Mouse (Mus musculus) neural tube, embryonic 11.5 days (tissue): ENCODE measurements at regions not wholly inside any gene's neighbourhood (a gene's known extent, or its start where the extent isn't known, plus 50 kb on each side); places are given as distances from the start of the nearest gene placed in this dataset.

ENCODE experiments used
- ATAC-seq: fragments of 200-750 bp; cut with Nextera tagmentation; 2 replicates; pipeline ENCODE4 v1.8.0; 2017; ENCODE audit warnings: moderate number of reproducible peaks, mild to moderate bottlenecking, moderate TSS enrichment, moderate library complexity; ENCODE audit not compliant: insufficient read depth, low FRiP score, low TSS enrichment
- DNase-seq: peaks from one replicate; pipeline ENCODE4 v3.0.0-alpha.2; 2015; ENCODE audit warnings: low spot score
- H3K27ac ChIP-seq: fragments of 300-500 bp; sonication (generic); 2 replicates; pipeline ENCODE4 v1.5.1; 2014; ENCODE audit warnings: low read depth, mild to moderate bottlenecking, low read length
- H3K27me3 ChIP-seq: fragments of 300-500 bp; sonication (generic); 2 replicates; pipeline ENCODE4 v1.6.1; 2014; ENCODE audit warnings: mild to moderate bottlenecking, low read length, mixed read lengths; ENCODE audit not compliant: control insufficient read depth, insufficient read depth
- H3K36me3 ChIP-seq: fragments of 300-500 bp; sonication (generic); 2 replicates; pipeline ENCODE4 v1.6.1; 2014; ENCODE audit warnings: mild to moderate bottlenecking, low read length, moderate library complexity, mixed read lengths; ENCODE audit not compliant: control insufficient read depth, insufficient read depth
- H3K4me1 ChIP-seq: fragments of 300-500 bp; sonication (generic); 2 replicates; pipeline ENCODE4 v1.6.1; 2014; ENCODE audit warnings: low read length, mixed read lengths; ENCODE audit not compliant: control insufficient read depth, insufficient read depth
- H3K4me2 ChIP-seq: fragments of 300-500 bp; sonication (generic); 2 replicates; pipeline ENCODE4 v1.6.1; 2014; ENCODE audit warnings: low read depth, mild to moderate bottlenecking, moderate library complexity
- H3K4me3 ChIP-seq: fragments of 300-500 bp; sonication (generic); 2 replicates; pipeline ENCODE4 v1.5.1; 2014; ENCODE audit warnings: low read depth, low read length
- H3K9ac ChIP-seq: fragments of 300-500 bp; sonication (generic); 2 replicates; pipeline ENCODE4 v1.6.1; 2014; ENCODE audit warnings: mild to moderate bottlenecking, low read length
- H3K9me3 ChIP-seq: fragments of 300-500 bp; sonication (generic); 2 replicates; pipeline ENCODE4 v1.6.1; 2016; ENCODE audit warnings: low read length; ENCODE audit not compliant: control insufficient read depth
- WGBS: fragments of 180-500 bp; shearing (Covaris S2); extraction: QIAGEN DNeasy Blood & Tissue Kit; methylation state at CpG from one replicate; pipeline ENCODE4 v1.1.7; 2014; 5-methylcytosine and 5-hydroxymethylcytosine counted together

- no peak for ATAC-seq
- Histone ChIP-seq H3K9ac (no peak overlapping the region), H3K4me2 (no peak overlapping the region), H3K36me3 (no peaks in the 10 kb centered on the region), H3K4me1 (no peaks in the 10 kb centered on the region), H3K9me3 (no peaks in the 10 kb centered on the region), H3K4me3 (no peak overlapping the region), H3K27me3 (no peaks in the 10 kb centered on the region), H3K27ac (no peak overlapping the region)
- 88% methylated on average over 4 of the region's 4 CpGs for WGBS
- no peak for DNase-seq
Observed at GRCm38 (mm10) chr1:61565471-61565870, 73.2 kb upstream of the Pard3b start.

- Histone ChIP-seq H3K9ac (no peak overlapping the region), H3K27ac (no peak overlapping the region), H3K36me3 (no peaks in the 10 kb centered on the region), H3K4me2 (no peak overlapping the region), H3K4me1 (no peaks in the 10 kb centered on the region), H3K27me3 (no peaks in the 10 kb centered on the region), H3K4me3 (no peak overlapping the region), H3K9me3 (no peaks in the 10 kb centered on the region)
- 85% methylated on average over 2 of the region's 2 CpGs for WGBS
- DNase-seq (no peak), ATAC-seq (no peak)
Observed at GRCm38 (mm10) chr1:61574276-61574675, 64.3 kb upstream of the Pard3b start.

- H3K36me3 ChIP-seq, result no peaks in the 10 kb centered on the region
- H3K4me2 ChIP-seq, result no peak overlapping the region
- no peaks in the 10 kb centered on the region for H3K9me3 ChIP-seq
- no peak overlapping the region for H3K27ac ChIP-seq
- ATAC-seq, result no peak
- H3K4me3 ChIP-seq, result no peak overlapping the region
- H3K4me1 ChIP-seq, result no peaks in the 10 kb centered on the region
- WGBS, result 91% methylated on average over 4 of the region's 4 CpGs
- DNase-seq, result no peak
- H3K27me3 ChIP-seq, result no peaks in the 10 kb centered on the region
- no peak overlapping the region for H3K9ac ChIP-seq
Observed at GRCm38 (mm10) chr1:61576758-61577157, 61.9 kb upstream of the Pard3b start.

- no peak overlapping the region for H3K4me3 ChIP-seq
- H3K4me2 ChIP-seq, result no peak overlapping the region
- H3K4me1 ChIP-seq, result no peaks in the 10 kb centered on the region
- no peaks in the 10 kb centered on the region for H3K36me3 ChIP-seq
- DNase-seq, result no peak
- WGBS, result 82% methylated on average over 8 of the region's 8 CpGs
- no peak overlapping the region for H3K27ac ChIP-seq
- no peak overlapping the region for H3K9ac ChIP-seq
- no peak for ATAC-seq
- H3K27me3 ChIP-seq, result no peaks in the 10 kb centered on the region
- H3K9me3 ChIP-seq, result no peaks in the 10 kb centered on the region
Observed at GRCm38 (mm10) chr1:61587251-61587650, 51.4 kb upstream of the Pard3b start.
